Mouse (Mus musculus) layer of hippocampus, adult 9-10 months (tissue): ENCODE results near the gene Herpud1.
A peak's percentile ranks its signal among the peaks of the same experiment; 100 is the strongest.

ENCODE experiments used
- DNase-seq: peaks from one replicate; pipeline ENCODE4 v3.0.0; 2022; ENCODE audit warnings: low spot score

Gene Herpud1

GRCm38 (mm10) chr8:94408443-94409080 lies 22.3 kb downstream of the Herpud1 start:
- no peak for DNase-seq

DNA sequence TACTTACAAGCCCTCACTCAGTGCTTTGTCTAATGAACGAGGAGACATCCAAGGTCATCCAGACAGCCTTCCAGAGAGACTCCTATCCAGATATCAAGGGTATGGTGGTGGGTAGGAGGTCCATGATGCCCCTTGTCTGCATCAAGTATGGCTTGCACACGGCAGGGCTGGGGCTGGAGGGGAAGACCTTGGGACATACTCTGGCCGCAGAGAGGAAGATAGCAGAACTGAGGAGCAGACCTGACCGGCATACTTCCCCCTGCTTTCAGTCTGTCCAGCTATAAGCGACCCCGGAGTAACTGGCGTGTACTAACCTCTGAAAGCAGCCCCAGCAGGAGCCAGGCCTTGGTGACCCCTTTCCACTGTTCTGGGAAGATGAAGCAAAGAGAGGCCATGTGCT lies 23.3 kb downstream of the Herpud1 start:
- no peak for DNase-seq

- no peak for DNase-seq
Observed at GRCm38 (mm10) chr8:94412518-94412917, 26.3 kb downstream of the Herpud1 start.

GRCm38 (mm10) chr8:94413509-94413908 lies 27.3 kb downstream of the Herpud1 start:
- DNase-seq, result no peak

- no peak for DNase-seq
Observed at GRCm38 (mm10) chr8:94415218-94415617, 29.0 kb downstream of the Herpud1 start.

- DNase-seq, result no peak
Observed at GRCm38 (mm10) chr8:94418017-94418416, 31.8 kb downstream of the Herpud1 start.

DNA sequence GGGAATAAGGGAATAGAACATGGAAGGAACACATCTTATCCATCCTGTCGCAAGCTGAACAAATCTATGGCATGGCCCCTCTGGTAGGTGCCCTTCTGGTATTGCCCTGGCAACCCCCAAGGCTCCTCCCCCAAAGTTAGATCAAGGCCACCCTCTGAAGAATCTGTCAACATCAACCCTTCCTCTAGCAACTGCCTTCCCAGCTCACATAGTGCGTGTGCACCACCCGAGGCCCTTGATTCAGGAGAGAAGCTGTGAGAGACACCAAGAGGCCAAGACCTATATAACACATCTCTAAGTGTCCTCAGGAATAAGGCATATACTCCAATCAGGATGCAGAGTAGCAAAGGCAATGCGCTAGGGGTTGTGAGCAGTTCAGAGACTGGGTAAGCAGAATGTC lies 36.0 kb downstream of the Herpud1 start:
- no peak for DNase-seq

DNA sequence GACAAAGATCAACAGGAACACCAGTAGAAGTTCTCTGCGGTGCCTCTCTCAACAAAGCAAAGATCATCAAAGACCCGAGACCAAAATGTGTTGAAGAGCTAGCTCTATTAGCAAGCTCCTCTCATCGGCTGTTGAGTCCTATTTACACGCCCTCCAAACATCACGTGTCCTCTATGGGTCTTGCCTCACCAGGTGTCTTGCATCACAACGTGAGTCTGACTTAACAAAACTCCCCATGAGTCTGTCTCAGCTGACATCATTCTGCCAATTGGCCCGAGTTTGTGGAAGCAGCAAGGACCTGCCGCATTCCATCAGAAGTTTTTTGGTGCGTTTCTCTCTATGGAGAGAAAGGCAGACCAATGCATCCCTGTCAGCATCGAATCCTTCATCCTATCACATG lies 41.7 kb downstream of the Herpud1 start:
- DNase-seq, result no peak

DNA sequence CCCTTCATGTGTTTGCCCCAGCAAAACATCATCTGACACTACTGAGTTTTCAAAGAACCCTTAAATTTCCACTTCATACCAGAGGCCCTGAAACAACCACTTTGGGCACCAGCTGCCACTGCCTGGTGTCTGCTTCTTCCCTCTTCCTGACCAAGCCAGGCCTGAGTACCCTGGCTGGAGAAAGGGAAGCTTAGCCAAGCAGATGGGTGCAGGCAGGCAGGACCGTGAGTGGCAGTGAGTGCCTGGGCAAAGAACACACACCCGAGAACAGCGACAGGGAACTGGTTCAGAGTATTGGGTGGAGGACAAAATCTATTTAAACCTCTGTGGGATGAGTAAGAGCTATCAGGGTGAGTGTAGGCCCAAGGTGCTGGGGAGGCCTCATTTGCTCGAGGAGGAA lies 42.2 kb downstream of the Herpud1 start:
- no peak for DNase-seq

DNA sequence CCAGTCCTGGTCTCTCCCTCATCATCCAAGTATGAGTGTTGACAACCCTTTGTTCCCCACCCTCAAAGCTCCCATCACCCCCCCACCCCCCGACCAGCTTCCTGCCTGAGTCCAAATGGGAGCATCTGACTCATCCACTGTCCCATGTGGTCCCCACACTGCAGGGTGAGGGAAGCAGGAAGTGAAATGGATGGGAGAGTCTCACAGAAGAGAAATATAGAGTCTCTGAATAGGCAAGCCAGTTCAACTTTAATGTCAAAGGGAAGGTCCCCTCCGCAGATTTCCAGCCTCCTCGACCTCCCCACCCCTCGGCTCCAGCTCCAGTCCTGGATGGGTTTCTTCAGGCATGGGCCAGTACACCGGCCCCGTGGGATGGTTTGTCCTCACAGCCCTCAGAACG lies 43.1 kb downstream of the Herpud1 start:
- DNase-seq, result no peak

GRCm38 (mm10) chr8:94432212-94432611 lies 46.0 kb downstream of the Herpud1 start:
- no peak for DNase-seq

DNA sequence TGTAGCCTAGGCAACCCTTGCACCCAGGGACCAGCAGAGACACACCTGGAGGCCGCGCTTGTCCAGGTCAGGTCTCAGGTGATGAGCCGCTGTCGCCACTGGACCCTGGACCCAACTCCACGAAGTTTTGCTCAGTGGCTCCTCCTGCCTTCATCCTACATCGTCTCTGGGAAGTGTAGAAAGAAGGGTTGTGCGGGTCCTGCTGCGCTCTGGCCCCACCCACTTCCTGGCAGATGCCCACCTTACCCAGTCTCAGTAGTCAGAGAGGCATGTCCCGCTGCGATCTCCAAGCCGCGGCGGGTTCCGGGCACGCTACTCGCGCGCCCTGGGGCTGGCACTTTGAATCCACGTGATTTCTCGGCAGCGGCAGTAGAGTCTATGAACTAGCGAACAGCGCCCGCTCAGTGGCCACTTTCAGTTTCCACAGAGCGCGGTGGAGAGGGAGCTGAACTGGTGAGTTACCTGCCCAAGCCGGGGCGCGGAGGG lies 47.8 kb downstream of the Herpud1 start, which contains the start of gene Nlrc5:
Gene Nlrc5 (plus strand): TSS at position 376 of the 486 bp plus-strand sequence.
- DNase-seq, result peak; percentile 25

- DNase-seq, result no peak
Observed at GRCm38 (mm10) chr8:94434958-94435357, 48.7 kb downstream of the Herpud1 start.

GRCm38 (mm10) chr8:94435397-94436111 lies 49.3 kb downstream of the Herpud1 start:
- DNase-seq, result no peak

DNA sequence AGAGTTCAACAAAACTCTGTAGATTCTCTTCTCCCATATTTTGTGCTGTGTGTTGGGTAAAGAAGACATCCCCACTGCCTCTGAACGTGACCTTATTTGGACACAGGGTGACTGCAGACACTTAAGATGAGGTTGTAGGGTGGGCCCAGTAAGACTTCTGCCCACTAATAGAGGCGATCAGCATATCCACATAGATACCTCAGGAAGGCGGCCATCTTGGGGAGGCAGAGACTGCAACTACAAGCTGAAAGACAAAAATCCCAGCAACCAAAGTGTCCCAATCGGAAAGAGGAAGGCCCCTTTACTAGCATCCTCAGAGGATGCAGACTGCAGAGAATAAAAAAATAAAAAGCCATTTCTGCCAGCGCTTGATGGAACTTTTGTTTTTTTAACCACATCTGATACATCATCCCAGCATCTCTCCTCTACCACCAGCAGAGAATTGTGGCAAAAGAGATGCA lies 49.9 kb downstream of the Herpud1 start:
- no peak for DNase-seq

GRCm38 (mm10) chr8:94436900-94437299 lies 50.7 kb downstream of the Herpud1 start:
- no peak for DNase-seq

GRCm38 (mm10) chr8:94438659-94439058 lies 52.4 kb downstream of the Herpud1 start:
- no peak for DNase-seq

GRCm38 (mm10) chr8:94439691-94440090 lies 53.5 kb downstream of the Herpud1 start:
- DNase-seq, result no peak

DNA sequence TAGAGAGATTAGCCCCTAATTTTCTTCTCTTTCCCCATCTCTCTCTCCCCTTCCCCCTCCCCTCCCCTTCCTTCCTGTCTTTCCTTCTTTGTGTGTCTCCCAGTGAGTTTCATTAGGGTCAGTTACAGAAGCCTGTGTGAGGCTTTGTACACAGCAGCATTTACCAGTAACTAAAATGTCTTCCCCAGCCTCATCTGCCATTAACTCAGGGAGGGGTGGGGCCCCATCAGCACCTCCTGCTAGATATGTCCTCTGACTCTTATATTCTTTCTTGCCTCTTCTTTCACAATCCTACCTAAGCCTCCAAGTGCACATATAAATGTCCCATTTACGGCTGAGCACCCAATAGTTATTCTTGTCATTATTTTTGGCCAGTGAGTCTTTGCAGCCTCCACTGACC lies 54.2 kb downstream of the Herpud1 start:
- no peak for DNase-seq

DNA sequence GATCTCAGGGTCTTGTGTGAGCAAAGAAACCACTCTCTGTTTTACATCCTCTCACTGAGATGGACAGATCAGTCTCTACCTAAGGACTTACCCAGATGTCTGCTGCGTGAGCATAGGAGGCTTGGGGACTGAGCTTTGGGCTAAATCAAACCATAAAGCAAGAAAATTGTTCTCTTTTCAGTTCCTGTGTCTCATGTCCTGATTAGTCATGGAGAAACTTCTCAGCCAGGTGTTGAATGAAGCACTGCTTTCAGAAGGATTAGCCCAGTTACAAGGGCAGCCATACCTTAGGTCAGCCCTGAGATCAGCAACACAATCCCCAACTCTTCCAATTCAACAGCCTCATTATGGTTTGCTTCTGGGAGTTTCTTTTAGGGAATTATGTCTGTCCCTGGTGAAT lies 55.4 kb downstream of the Herpud1 start:
- no peak for DNase-seq

- no peak for DNase-seq
Observed at GRCm38 (mm10) chr8:94443153-94443552, 56.9 kb downstream of the Herpud1 start.

- no peak for DNase-seq
Observed at GRCm38 (mm10) chr8:94444480-94444879, 58.2 kb downstream of the Herpud1 start.
